Mouse (Mus musculus) heart, embryonic 15.5 days (tissue): ENCODE results near the gene Fubp1. TPM values are rescaled to one million over a fixed set of nuclear protein-coding genes. Genes with fewer than 3 reads are reported as not detected.
A peak's percentile ranks its signal among the peaks of the same experiment; 100 is the strongest.

Experiments used
- ATAC-seq: fragments of 200-750 bp; cut with Nextera tagmentation; replicated peaks from 2 replicates; pipeline ENCODE4 v1.8.0; 2017; ENCODE audit warnings: low read depth, moderate TSS enrichment; ENCODE audit not compliant: insufficient number of reproducible peaks, insufficient read depth, low FRiP score
- H3K27ac ChIP-seq: fragments of 300-500 bp; sonication (generic); 2 replicates; pipeline ENCODE4 v1.5.1; 2015; ENCODE audit warnings: mild to moderate bottlenecking, inconsistent platforms
- H3K27me3 ChIP-seq: fragments of 300-500 bp; sonication (generic); 2 replicates; pipeline ENCODE4 v1.6.1; 2015; ENCODE audit warnings: inconsistent platforms
- H3K36me3 ChIP-seq: fragments of 300-500 bp; sonication (generic); 2 replicates; pipeline ENCODE4 v1.6.1; 2015; ENCODE audit warnings: mild to moderate bottlenecking, inconsistent platforms
- H3K4me1 ChIP-seq: fragments of 300-500 bp; sonication (generic); replicated peaks from 2 replicates; pipeline ENCODE4 v1.6.1; 2015; ENCODE audit warnings: inconsistent platforms
- H3K4me2 ChIP-seq: fragments of 300-500 bp; sonication (generic); 2 replicates; pipeline ENCODE4 v1.6.1; 2015; ENCODE audit warnings: inconsistent platforms, mild to moderate bottlenecking, moderate library complexity
- H3K4me3 ChIP-seq: fragments of 300-500 bp; sonication (generic); 2 replicates; pipeline ENCODE4 v1.5.1; 2015; ENCODE audit warnings: mild to moderate bottlenecking, inconsistent platforms
- H3K9ac ChIP-seq: fragments of 300-500 bp; sonication (generic); 2 replicates; pipeline ENCODE4 v1.6.1; 2015; ENCODE audit warnings: mild to moderate bottlenecking, inconsistent platforms
- H3K9me3 ChIP-seq: fragments of 300-500 bp; sonication (generic); replicated peaks from 2 replicates; pipeline ENCODE4 v1.6.1; 2016; ENCODE audit warnings: inconsistent platforms
- WGBS: fragments of 180-500 bp; shearing (Covaris S2); methylation state at CpG from one replicate; pipeline ENCODE4 v1.1.7; 2015; ENCODE audit warnings: mixed read lengths; 5-methylcytosine and 5-hydroxymethylcytosine counted together
- polyA plus RNA-seq: library from polyadenylated mRNA; unstranded; fragments of >200 nt; fragmentation: Nextera tagmentation; extraction: Ambion mirVana; gene quantifications from 2 replicates; pipeline ENCODE4 v1.2.1, GENCODE M21; 2015

The Fubp1 gene
- polyA plus RNA-seq, 1 experiment from 2014 or later: 106 TPM

DNA sequence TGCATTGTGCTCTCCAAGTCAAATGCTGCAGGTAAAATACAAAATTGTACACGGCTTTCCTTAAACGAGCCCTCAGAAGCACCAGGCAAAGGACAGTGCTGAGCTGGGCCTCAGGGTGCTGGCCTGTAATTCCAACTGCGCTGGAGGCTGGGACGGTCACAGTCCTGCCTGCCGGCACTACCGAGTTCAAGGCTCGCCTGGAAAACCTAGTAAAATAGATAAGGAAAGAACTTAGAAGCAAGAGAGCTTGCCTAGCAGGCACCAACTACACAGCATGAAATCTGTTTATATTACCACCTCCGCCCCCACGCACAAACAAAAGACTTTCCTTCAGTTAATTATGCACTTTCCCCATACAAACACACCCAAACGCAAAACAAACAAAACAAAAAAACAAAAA lies 54.2 kb downstream of the Fubp1 start:
- 30% methylated on average over 10 of the region's 10 CpGs for WGBS
- H3K4me3 ChIP-seq: peak overlapping the region; percentile 73
- no peak for ATAC-seq
- H3K9me3 ChIP-seq: no peaks in the 10 kb centered on the region
- peak overlapping the region; percentile 90 for H3K9ac ChIP-seq
- no peaks in the 10 kb centered on the region for H3K36me3 ChIP-seq
- peak overlapping the region; percentile 80 for H3K4me2 ChIP-seq
- peaks cover 44% of the 10 kb centered on the region for H3K4me1 ChIP-seq
- no peaks in the 10 kb centered on the region for H3K27me3 ChIP-seq
- H3K27ac ChIP-seq: peak overlapping the region; percentile 99

DNA sequence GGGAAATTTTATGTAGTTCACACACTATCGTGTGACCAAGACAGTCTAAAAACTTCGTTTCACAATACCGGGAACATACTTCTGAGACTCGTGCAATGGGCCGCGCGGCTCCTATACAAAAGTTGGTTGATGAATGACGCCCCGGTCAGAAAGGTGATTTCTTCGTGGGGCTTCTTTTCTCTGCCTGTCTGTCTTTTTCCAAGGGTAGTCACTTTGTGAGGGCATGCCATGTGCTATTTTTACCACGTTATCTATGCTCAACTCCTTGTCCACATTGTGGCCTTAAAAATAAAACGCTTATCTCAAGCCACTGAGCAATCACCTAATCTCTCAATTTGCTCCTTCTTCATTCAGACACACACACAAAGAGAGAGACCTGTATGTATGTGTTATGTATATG lies 54.6 kb downstream of the Fubp1 start:
- H3K4me3 ChIP-seq: peak overlapping the region; percentile 73
- peak overlapping the region; percentile 80 for H3K4me2 ChIP-seq
- peaks cover 39% of the 10 kb centered on the region for H3K4me1 ChIP-seq
- 0 out of 2 replicates have a peak, but pooled peaks have one; percentile 7 for ATAC-seq
- H3K27ac ChIP-seq: peak overlapping the region; percentile 99
- no peaks in the 10 kb centered on the region for H3K27me3 ChIP-seq
- H3K36me3 ChIP-seq: no peaks in the 10 kb centered on the region
- no peaks in the 10 kb centered on the region for H3K9me3 ChIP-seq
- 23% methylated on average over 12 of the region's 12 CpGs for WGBS
- peak overlapping the region; percentile 90 for H3K9ac ChIP-seq

DNA sequence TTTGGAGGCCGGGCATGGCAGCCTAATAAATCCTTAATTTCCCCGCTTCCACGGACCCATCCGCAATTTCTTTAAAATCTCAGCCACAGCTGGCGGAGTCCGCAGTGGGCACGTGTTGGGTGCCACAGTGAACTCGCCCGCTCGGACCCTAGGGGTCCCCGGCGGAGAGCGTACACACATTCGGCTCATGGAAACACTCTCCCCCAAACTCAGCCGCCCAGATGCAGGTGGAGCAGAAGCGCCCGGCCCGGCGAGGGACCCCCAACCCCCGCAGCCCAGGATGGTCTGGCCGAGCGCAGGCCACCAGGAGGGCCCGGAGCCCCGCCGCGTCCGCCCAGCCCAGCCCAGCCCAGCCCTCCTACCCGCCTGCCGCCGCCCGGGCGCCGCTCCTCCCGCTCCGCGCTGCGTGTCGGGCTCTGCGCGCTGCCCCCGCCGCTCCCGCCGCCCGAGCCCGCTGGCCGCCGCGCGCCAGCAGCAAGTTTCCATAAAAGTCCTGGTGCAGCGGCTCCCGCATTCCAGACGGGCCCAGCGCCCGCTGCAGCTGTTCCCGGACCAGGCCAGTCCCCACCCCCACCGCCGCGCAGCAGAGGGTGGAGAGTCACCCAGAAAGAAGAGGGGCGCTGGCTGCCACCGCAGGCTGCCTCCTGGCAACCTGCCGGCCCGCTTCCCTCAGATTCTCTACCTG lies 55.3 kb downstream of the Fubp1 start:
- Histone ChIP-seq H3K4me1 (peaks cover 36% of the 10 kb centered on the region), H3K27ac (peak overlapping the region; percentile 99), H3K4me3 (peak overlapping the region; percentile 73), H3K9ac (peak overlapping the region; percentile 90), H3K4me2 (peak overlapping the region; percentile 80), H3K36me3 (no peaks in the 10 kb centered on the region), H3K9me3 (no peaks in the 10 kb centered on the region), H3K27me3 (no peaks in the 10 kb centered on the region)
- WGBS: under 1% methylated on average over 43 of the region's 63 CpGs
- ATAC-seq: peak; percentile 86

- Histone ChIP-seq H3K4me2 (peak within 1 kb of the TSS; percentile 80), H3K36me3 (no peaks in the 10 kb centered on the region), H3K27me3 (no peaks in the 10 kb centered on the region), H3K9ac (peak within 1 kb of the TSS; percentile 90), H3K27ac (peak within 1 kb of the TSS; percentile 99), H3K4me3 (peak within 1 kb of the TSS; percentile 73), H3K4me1 (peaks cover 37% of the 10 kb centered on the region), H3K9me3 (no peaks in the 10 kb centered on the region)
- 3% methylated on average over 13 of the region's 13 CpGs for WGBS
- ATAC-seq: peak; percentile 12; the same call in 1 of the 2 replicates
These were observed 55.8 kb downstream of the Fubp1 start, which contains the start of gene Nexn for GRCm38 (mm10) chr3:152266036-152266421. Gene Nexn, minus strand, starts transcription at chr3:152266350.

- no peak overlapping the region for H3K4me2 ChIP-seq
- no peak for ATAC-seq
- H3K36me3 ChIP-seq: no peaks in the 10 kb centered on the region
- peaks cover 38% of the 10 kb centered on the region for H3K4me1 ChIP-seq
- no peaks in the 10 kb centered on the region for H3K27me3 ChIP-seq
- H3K9ac ChIP-seq: no peak overlapping the region
- 89% methylated on average over 14 of the region's 14 CpGs for WGBS
- no peak overlapping the region for H3K4me3 ChIP-seq
- no peak overlapping the region for H3K27ac ChIP-seq
- H3K9me3 ChIP-seq: no peaks in the 10 kb centered on the region
These were observed 57.9 kb downstream of the Fubp1 start for GRCm38 (mm10) chr3:152268099-152268498.

- Histone ChIP-seq H3K36me3 (peaks cover 4% of the 10 kb centered on the region; the same call in 1 of the 2 replicates), H3K4me2 (no peak overlapping the region), H3K9me3 (no peaks in the 10 kb centered on the region), H3K27me3 (no peaks in the 10 kb centered on the region), H3K4me3 (no peak overlapping the region), H3K27ac (no peak overlapping the region), H3K9ac (no peak overlapping the region), H3K4me1 (peaks cover 40% of the 10 kb centered on the region)
- ATAC-seq: no peak
- 82% methylated on average over 10 of the region's 10 CpGs for WGBS
These were observed 61.0 kb downstream of the Fubp1 start for GRCm38 (mm10) chr3:152271071-152271710.

- peaks cover 33% of the 10 kb centered on the region for H3K4me1 ChIP-seq
- H3K27me3 ChIP-seq: no peaks in the 10 kb centered on the region
- no peaks in the 10 kb centered on the region for H3K9me3 ChIP-seq
- no peak overlapping the region for H3K4me3 ChIP-seq
- H3K4me2 ChIP-seq: no peak overlapping the region
- ATAC-seq: no peak
- H3K27ac ChIP-seq: no peak overlapping the region
- 64% methylated on average over 6 of the region's 6 CpGs for WGBS
- peaks cover 8% of the 10 kb centered on the region for H3K36me3 ChIP-seq
- H3K9ac ChIP-seq: no peak overlapping the region
These were observed 61.7 kb downstream of the Fubp1 start for GRCm38 (mm10) chr3:152271876-152272275.

DNA sequence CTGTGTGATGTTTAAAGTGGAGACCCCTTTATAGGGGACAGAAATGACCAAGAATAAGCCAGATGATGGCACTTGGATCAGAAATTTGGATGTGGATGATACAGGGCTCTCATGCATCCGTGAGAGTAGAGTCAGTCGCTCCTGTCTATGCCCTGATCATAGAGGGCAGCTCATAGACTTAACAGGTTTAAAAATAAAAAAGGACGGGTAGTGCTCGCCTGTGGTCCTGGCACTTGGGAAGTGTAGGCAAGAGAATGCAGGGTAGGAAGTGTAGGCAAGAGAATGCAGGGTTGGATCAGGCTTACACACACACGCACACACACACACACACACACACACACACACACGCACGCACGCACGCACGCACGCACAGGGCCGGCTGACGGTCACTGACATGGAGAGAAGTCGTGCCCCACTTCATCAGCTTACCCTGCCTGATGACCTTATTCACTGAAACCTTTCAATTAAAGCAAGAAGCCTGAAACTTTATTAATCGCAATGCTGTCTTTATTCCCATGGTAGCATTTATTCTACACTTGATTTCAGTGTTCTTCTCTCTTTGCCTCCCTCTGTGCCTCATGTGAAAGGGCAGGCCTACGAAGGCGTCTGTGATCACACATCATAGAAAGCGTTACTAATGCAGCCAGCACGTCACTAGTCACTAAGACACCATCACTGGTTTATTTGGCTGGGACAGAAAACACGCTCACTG lies 62.9 kb downstream of the Fubp1 start:
- Histone ChIP-seq H3K9ac (no peak overlapping the region), H3K4me2 (no peak overlapping the region), H3K4me1 (peaks cover 28% of the 10 kb centered on the region), H3K27me3 (no peaks in the 10 kb centered on the region), H3K9me3 (no peaks in the 10 kb centered on the region), H3K27ac (peak overlapping the region; percentile 69), H3K4me3 (no peak overlapping the region), H3K36me3 (peaks cover 8% of the 10 kb centered on the region)
- no peak for ATAC-seq
- 70% methylated on average over 20 of the region's 20 CpGs for WGBS

GRCm38 (mm10) chr3:152275008-152275407 lies 64.8 kb downstream of the Fubp1 start:
- no peak overlapping the region for H3K9ac ChIP-seq
- H3K27me3 ChIP-seq: no peaks in the 10 kb centered on the region
- H3K4me3 ChIP-seq: no peak overlapping the region
- peaks cover 25% of the 10 kb centered on the region for H3K4me1 ChIP-seq
- peaks cover 8% of the 10 kb centered on the region for H3K36me3 ChIP-seq
- ATAC-seq: no peak
- H3K27ac ChIP-seq: no peak overlapping the region
- no peaks in the 10 kb centered on the region for H3K9me3 ChIP-seq
- H3K4me2 ChIP-seq: no peak overlapping the region
- WGBS: 81% methylated on average over 8 of the region's 8 CpGs

- H3K4me3 ChIP-seq: no peak overlapping the region
- WGBS: 91% methylated on average over 3 of the region's 3 CpGs
- no peak overlapping the region for H3K27ac ChIP-seq
- H3K27me3 ChIP-seq: no peaks in the 10 kb centered on the region
- no peaks in the 10 kb centered on the region for H3K9me3 ChIP-seq
- no peak overlapping the region for H3K4me2 ChIP-seq
- peaks cover 11% of the 10 kb centered on the region for H3K36me3 ChIP-seq
- H3K9ac ChIP-seq: no peak overlapping the region
- H3K4me1 ChIP-seq: peaks cover 17% of the 10 kb centered on the region
- no peak for ATAC-seq
These were observed 66.7 kb downstream of the Fubp1 start for GRCm38 (mm10) chr3:152276935-152277334.

GRCm38 (mm10) chr3:152277912-152278311 lies 67.7 kb downstream of the Fubp1 start:
- H3K4me1 ChIP-seq: peaks cover 10% of the 10 kb centered on the region
- H3K4me3 ChIP-seq: no peak overlapping the region
- 78% methylated on average over 2 of the region's 2 CpGs for WGBS
- H3K27ac ChIP-seq: peak overlapping the region; percentile 37
- peaks cover 16% of the 10 kb centered on the region for H3K36me3 ChIP-seq
- H3K4me2 ChIP-seq: no peak overlapping the region
- H3K9ac ChIP-seq: no peak overlapping the region
- ATAC-seq: no peak
- no peaks in the 10 kb centered on the region for H3K27me3 ChIP-seq
- no peaks in the 10 kb centered on the region for H3K9me3 ChIP-seq
